Mouse (Mus musculus): ENCODE measurements around the gene Tnrc6c. TPM values are rescaled to one million over a fixed set of nuclear protein-coding genes. Genes with fewer than 3 reads are reported as not detected.
"Not testable (repeated sequence)": the region's sequence is repeated elsewhere in the genome, so short reads cannot be mapped to it uniquely, and the experiment has no call there.

The Tnrc6c gene
- total RNA-seq, 2 experiments from 2014 or later, result 70.1 to 70.4 TPM

- not testable (repeated sequence) for DNase-seq (ENCODE audit: low spot score in 2 of 2)
These were observed 134.4 kb downstream of the Tnrc6c start for GRCm38 (mm10) chr11:117788481-117788880.

GRCm38 (mm10) chr11:117790286-117790685 is 136.2 kb downstream of the Tnrc6c start:
- DNase-seq (ENCODE audit: low spot score in 2 of 2), result peak; percentile 75 to 77

GRCm38 (mm10) chr11:117790703-117791440 is 136.8 kb downstream of the Tnrc6c start:
- DNase-seq (ENCODE audit: low spot score in 2 of 2), result no peak

GRCm38 (mm10) chr11:117791441-117791761 is 137.3 kb downstream of the Tnrc6c start:
- DNase-seq (ENCODE audit: low spot score in 2 of 2), result no peak

GRCm38 (mm10) chr11:117792281-117792888 is 138.3 kb downstream of the Tnrc6c start:
- DNase-seq (ENCODE audit: low spot score in 2 of 2), result no peak

GRCm38 (mm10) chr11:117794035-117794551 is 140.0 kb downstream of the Tnrc6c start:
- no peak for DNase-seq (ENCODE audit: low spot score in 2 of 2)

- no peak for DNase-seq (ENCODE audit: low spot score in 2 of 2)
These were observed 142.9 kb downstream of the Tnrc6c start for GRCm38 (mm10) chr11:117796954-117797353.

GRCm38 (mm10) chr11:117797511-117798159 is 143.5 kb downstream of the Tnrc6c start, which contains the start of gene 6030468B19Rik:
TSS of gene 6030468B19Rik (plus strand) at chr11:117797660.
- no peak for DNase-seq (ENCODE audit: low spot score in 2 of 2)

- no peak for DNase-seq (ENCODE audit: low spot score in 2 of 2)
These were observed 144.1 kb downstream of the Tnrc6c start for GRCm38 (mm10) chr11:117798160-117798541.

- DNase-seq (ENCODE audit: low spot score in 2 of 2), result no peak
These were observed 145.1 kb downstream of the Tnrc6c start for GRCm38 (mm10) chr11:117799174-117799573.

- no peak for DNase-seq (ENCODE audit: low spot score in 2 of 2)
These were observed 145.9 kb downstream of the Tnrc6c start for GRCm38 (mm10) chr11:117800038-117800437.

GRCm38 (mm10) chr11:117801650-117802049 is 147.6 kb downstream of the Tnrc6c start:
- DNase-seq (ENCODE audit: low spot score in 2 of 2), result no peak

GRCm38 (mm10) chr11:117803166-117803688 is 149.1 kb downstream of the Tnrc6c start:
- no peak for DNase-seq (ENCODE audit: low spot score in 2 of 2)

- no peak for DNase-seq (ENCODE audit: low spot score in 2 of 2)
These were observed 152.7 kb downstream of the Tnrc6c start for GRCm38 (mm10) chr11:117806781-117807180.

GRCm38 (mm10) chr11:117809407-117810311 is 155.6 kb downstream of the Tnrc6c start, which contains the start of the genes Gm20708 and Syngr2:
TSS of gene Gm20708 (plus strand) at chr11:117809668.
TSS of gene Syngr2 (plus strand) at chr11:117809668.
- peak; percentile 52 to 71 for DNase-seq (ENCODE audit: low spot score in 2 of 2)

GRCm38 (mm10) chr11:117810401-117811046 is 156.4 kb downstream of the Tnrc6c start:
- DNase-seq (ENCODE audit: low spot score in 2 of 2), result peak; percentile 69 to 73

Measured in layer of hippocampus, postnatal 10 days (tissue).